Mouse (Mus musculus) heart, embryonic 16.5 days (tissue): ENCODE data around the gene Cypt12. TPM values are rescaled to one million over a fixed set of nuclear protein-coding genes. Genes with fewer than 3 reads are reported as not detected.

Experiments
- ATAC-seq: fragments of 200-750 bp; cut with Nextera tagmentation; replicated peaks from 2 replicates; pipeline ENCODE4 v1.8.0; 2017; ENCODE audit warnings: moderate number of reproducible peaks; ENCODE audit not compliant: insufficient read depth, low FRiP score; ENCODE audit errors: extremely low read depth
- H3K27ac ChIP-seq: fragments of 300-500 bp; sonication (generic); 2 replicates; pipeline ENCODE4 v1.5.1; 2014; ENCODE audit warnings: mild to moderate bottlenecking, low read length, control low read depth, moderate library complexity
- H3K27me3 ChIP-seq: fragments of 300-500 bp; sonication (generic); 2 replicates; pipeline ENCODE4 v1.6.1; 2014; ENCODE audit warnings: low read length, mixed read lengths; ENCODE audit not compliant: control insufficient read depth, insufficient read depth
- H3K36me3 ChIP-seq: fragments of 300-500 bp; sonication (generic); 2 replicates; pipeline ENCODE4 v1.6.1; 2014; ENCODE audit not compliant: control insufficient read depth, insufficient read depth
- H3K4me1 ChIP-seq: fragments of 300-500 bp; sonication (generic); 2 replicates; pipeline ENCODE4 v1.6.1; 2014; ENCODE audit warnings: low read length, mixed read lengths; ENCODE audit not compliant: control insufficient read depth, insufficient read depth
- H3K4me2 ChIP-seq: fragments of 300-500 bp; sonication (generic); 2 replicates; pipeline ENCODE4 v1.6.1; 2014; ENCODE audit warnings: low read depth, mild to moderate bottlenecking, control low read depth, low read length
- H3K4me3 ChIP-seq: fragments of 300-500 bp; sonication (generic); 2 replicates; pipeline ENCODE4 v1.5.1; 2014; ENCODE audit warnings: mild to moderate bottlenecking, control low read depth, low read length
- H3K9ac ChIP-seq: fragments of 300-500 bp; sonication (generic); 2 replicates; pipeline ENCODE4 v1.6.1; 2014; ENCODE audit warnings: low read length, control low read depth
- H3K9me3 ChIP-seq: fragments of 300-500 bp; sonication (generic); replicated peaks from 2 replicates; pipeline ENCODE4 v1.6.1; 2016; ENCODE audit warnings: low read length; ENCODE audit not compliant: control insufficient read depth
- WGBS: fragments of 180-500 bp; shearing (Covaris S2); extraction: QIAGEN DNeasy Blood & Tissue Kit; methylation state at CpG from one replicate; pipeline ENCODE4 v1.1.7; 2014; 5-methylcytosine and 5-hydroxymethylcytosine counted together
- polyA plus RNA-seq: library from polyadenylated mRNA; unstranded; fragments of >200 nt; fragmentation: Nextera tagmentation; extraction: Ambion mirVana; gene quantifications from 2 replicates; pipeline ENCODE4 v1.2.1, GENCODE M21; 2015

The Cypt12 gene
- polyA plus RNA-seq, result not detected in 2 replicates

- ATAC-seq, result no peak
- no peak within 1 kb of the TSS for H3K9ac ChIP-seq
- H3K9me3 ChIP-seq, result no peaks in the 10 kb centered on the region; the same call in 1 of the 2 replicates
- H3K4me1 ChIP-seq, result no peaks in the 10 kb centered on the region
- no peak within 1 kb of the TSS for H3K4me2 ChIP-seq
- no peak within 1 kb of the TSS for H3K4me3 ChIP-seq
- no peak within 1 kb of the TSS for H3K27ac ChIP-seq
- H3K36me3 ChIP-seq, result no peaks in the 10 kb centered on the region
- WGBS, result 83% methylated on average over 13 of the region's 13 CpGs
- H3K27me3 ChIP-seq, result no peaks in the 10 kb centered on the region
Observed at GRCm38 (mm10) chr3:17948299-17948698, at the start of gene Cypt12. Gene Cypt12 (plus strand): TSS chr3:17948410.

DNA sequence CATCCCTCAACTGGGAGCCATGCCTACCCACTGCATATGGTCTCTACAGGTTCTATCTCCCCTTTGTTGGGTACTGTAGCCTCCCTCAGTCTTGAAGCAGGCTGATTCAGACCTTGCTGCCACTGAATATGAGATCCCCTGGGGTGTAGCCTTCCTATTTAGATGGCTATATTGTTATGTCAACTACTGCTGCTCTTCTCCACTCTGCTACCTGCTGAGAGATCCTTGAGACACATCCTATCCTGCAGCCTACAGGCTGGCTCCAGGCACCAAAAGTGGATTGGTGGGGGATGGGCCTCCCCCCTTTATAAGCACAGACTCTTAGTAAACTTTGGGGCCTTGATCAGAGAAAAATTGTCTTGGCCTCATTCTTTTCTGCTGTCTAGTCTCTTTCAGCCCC is 34.4 kb upstream of the Cypt12 start:
- no peak overlapping the region for H3K27ac ChIP-seq
- H3K4me3 ChIP-seq, result no peak overlapping the region
- H3K9me3 ChIP-seq, result 0 out of 2 replicates have a peak, but pooled peaks cover 2% of the 10 kb centered on the region
- no peak overlapping the region for H3K4me2 ChIP-seq
- ATAC-seq, result no peak
- H3K36me3 ChIP-seq, result no peaks in the 10 kb centered on the region
- no peaks in the 10 kb centered on the region for H3K27me3 ChIP-seq
- no peak overlapping the region for H3K9ac ChIP-seq
- no peaks in the 10 kb centered on the region for H3K4me1 ChIP-seq

DNA sequence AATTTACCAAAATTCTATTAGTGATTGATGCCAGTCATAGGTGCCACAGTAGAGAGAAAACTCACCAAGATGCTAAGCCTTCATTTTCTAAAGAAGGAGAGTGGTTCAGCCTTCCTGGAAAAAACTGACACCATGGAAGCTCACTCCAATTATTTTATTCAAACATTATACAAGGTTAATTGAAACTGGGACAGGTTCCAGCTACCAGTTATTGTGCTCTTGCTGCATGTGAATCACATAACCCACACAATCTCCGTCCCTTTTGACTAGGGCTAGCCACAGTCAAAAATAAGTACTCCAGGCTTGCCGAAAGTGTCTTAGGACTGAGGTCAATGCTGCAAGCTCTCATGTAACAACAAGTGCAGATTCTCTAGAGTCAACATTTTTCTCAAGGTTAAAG is 8.0 kb upstream of the Cypt12 start:
- no peak for ATAC-seq
- 76% methylated on average over 2 of the region's 2 CpGs for WGBS

More for the DNA sequence above, 8.0 kb upstream of the Cypt12 start:
- Histone ChIP-seq H3K36me3 (no peaks in the 10 kb centered on the region), H3K27ac (no peak overlapping the region), H3K4me1 (no peaks in the 10 kb centered on the region), H3K4me2 (no peak overlapping the region), H3K4me3 (no peak overlapping the region), H3K27me3 (no peaks in the 10 kb centered on the region), H3K9me3 (no peaks in the 10 kb centered on the region), H3K9ac (no peak overlapping the region)
